Mouse (Mus musculus): ENCODE results near the gene Sox5. TPM values are rescaled to one million over a fixed set of nuclear protein-coding genes. Genes with fewer than 3 reads are reported as not detected.

Gene Sox5
- polyA plus RNA-seq, 1 experiment from 2014 or later: 3.3 TPM

GRCm38 (mm10) chr6:143854031-143854430, 927.7 kb downstream of the Sox5 start:
- ATAC-seq: no peak
- no peak overlapping the region for H3K9ac ChIP-seq (ENCODE audit: low read depth, low read length)
- no peaks in the 10 kb centered on the region for H3K27me3 ChIP-seq (replicated peaks; ENCODE audit: control insufficient read depth, insufficient read depth, low read length)
- H3K9me3 ChIP-seq (ENCODE audit: control insufficient read depth): no peaks in the 10 kb centered on the region
- 74% methylated on average over 3 of the region's 3 CpGs for WGBS
- H3K27ac ChIP-seq (ENCODE audit: low read depth, low read length): no peak overlapping the region
- TF ChIP-seq CTCF (IDR thresholded peaks at IDR 0.05; ENCODE audit: low read depth): no peak
- H3K4me3 ChIP-seq (ENCODE audit: low read depth, low read length): no peak overlapping the region
- H3K4me1 ChIP-seq (replicated peaks; ENCODE audit: control insufficient read depth, insufficient read depth, low read length): no peaks in the 10 kb centered on the region
- no peak overlapping the region for H3K4me2 ChIP-seq (replicated peaks; ENCODE audit: low read depth)
- no peaks in the 10 kb centered on the region for H3K36me3 ChIP-seq (ENCODE audit: control insufficient read depth, insufficient read depth)

- H3K27ac ChIP-seq (ENCODE audit: low read depth, low read length): no peak overlapping the region
- no peak overlapping the region for H3K9ac ChIP-seq (ENCODE audit: low read depth, low read length)
- H3K36me3 ChIP-seq (ENCODE audit: control insufficient read depth, insufficient read depth): no peaks in the 10 kb centered on the region
- H3K27me3 ChIP-seq (replicated peaks; ENCODE audit: control insufficient read depth, insufficient read depth, low read length): no peaks in the 10 kb centered on the region
- no peak overlapping the region for H3K4me3 ChIP-seq (ENCODE audit: low read depth, low read length)
- no peak for TF ChIP-seq CTCF (IDR thresholded peaks at IDR 0.05; ENCODE audit: low read depth)
- no peaks in the 10 kb centered on the region for H3K4me1 ChIP-seq (replicated peaks; ENCODE audit: control insufficient read depth, insufficient read depth, low read length)
- H3K4me2 ChIP-seq (replicated peaks; ENCODE audit: low read depth): no peak overlapping the region
- no peak for ATAC-seq
- H3K9me3 ChIP-seq (ENCODE audit: control insufficient read depth): no peaks in the 10 kb centered on the region
These were observed 936.0 kb downstream of the Sox5 start for GRCm38 (mm10) chr6:143845761-143846160.

GRCm38 (mm10) chr6:143844701-143844970, 937.1 kb downstream of the Sox5 start:
- no peaks in the 10 kb centered on the region for H3K9me3 ChIP-seq (ENCODE audit: control insufficient read depth)
- H3K27ac ChIP-seq (ENCODE audit: low read depth, low read length): no peak overlapping the region
- no peak overlapping the region for H3K4me2 ChIP-seq (replicated peaks; ENCODE audit: low read depth)
- no peak overlapping the region for H3K9ac ChIP-seq (ENCODE audit: low read depth, low read length)
- H3K4me1 ChIP-seq (replicated peaks; ENCODE audit: control insufficient read depth, insufficient read depth, low read length): no peaks in the 10 kb centered on the region
- 90% methylated on average over 3 of the region's 3 CpGs for WGBS
- H3K27me3 ChIP-seq (replicated peaks; ENCODE audit: control insufficient read depth, insufficient read depth, low read length): no peaks in the 10 kb centered on the region
- no peak overlapping the region for H3K4me3 ChIP-seq (ENCODE audit: low read depth, low read length)
- no peak for ATAC-seq
- TF ChIP-seq CTCF (IDR thresholded peaks at IDR 0.05; ENCODE audit: low read depth): no peak
- H3K36me3 ChIP-seq (ENCODE audit: control insufficient read depth, insufficient read depth): no peaks in the 10 kb centered on the region

- WGBS: 85% methylated on average over 10 of the region's 10 CpGs
These were observed 937.7 kb downstream of the Sox5 start for GRCm38 (mm10) chr6:143843933-143844700.

GRCm38 (mm10) chr6:143841954-143842353, 939.8 kb downstream of the Sox5 start:
- Histone ChIP-seq H3K36me3 (ENCODE audit: control insufficient read depth, insufficient read depth) (no peaks in the 10 kb centered on the region), H3K27ac (ENCODE audit: low read depth, low read length) (no peak overlapping the region), H3K9ac (ENCODE audit: low read depth, low read length) (no peak overlapping the region), H3K9me3 (ENCODE audit: control insufficient read depth) (no peaks in the 10 kb centered on the region), H3K4me1 (replicated peaks; ENCODE audit: control insufficient read depth, insufficient read depth, low read length) (no peaks in the 10 kb centered on the region), H3K4me2 (replicated peaks; ENCODE audit: low read depth) (no peak overlapping the region), H3K27me3 (replicated peaks; ENCODE audit: control insufficient read depth, insufficient read depth, low read length) (no peaks in the 10 kb centered on the region), H3K4me3 (ENCODE audit: low read depth, low read length) (no peak overlapping the region)
- no peak for TF ChIP-seq CTCF (IDR thresholded peaks at IDR 0.05; ENCODE audit: low read depth)
- no peak for ATAC-seq
- WGBS: 88% methylated on average over 7 of the region's 7 CpGs

More at GRCm38 (mm10) chr6:143843933-143844700, 937.7 kb downstream of the Sox5 start:
- no peak overlapping the region for H3K4me2 ChIP-seq (replicated peaks; ENCODE audit: low read depth)
- no peak for ATAC-seq
- no peak overlapping the region for H3K4me3 ChIP-seq (ENCODE audit: low read depth, low read length)
- no peak for TF ChIP-seq CTCF (IDR thresholded peaks at IDR 0.05; ENCODE audit: low read depth)
- H3K9me3 ChIP-seq (ENCODE audit: control insufficient read depth): no peaks in the 10 kb centered on the region
- H3K27ac ChIP-seq (ENCODE audit: low read depth, low read length): no peak overlapping the region
- H3K9ac ChIP-seq (ENCODE audit: low read depth, low read length): no peak overlapping the region
- H3K36me3 ChIP-seq (ENCODE audit: control insufficient read depth, insufficient read depth): no peaks in the 10 kb centered on the region
- no peaks in the 10 kb centered on the region for H3K4me1 ChIP-seq (replicated peaks; ENCODE audit: control insufficient read depth, insufficient read depth, low read length)
- no peaks in the 10 kb centered on the region for H3K27me3 ChIP-seq (replicated peaks; ENCODE audit: control insufficient read depth, insufficient read depth, low read length)

- H3K36me3 ChIP-seq (ENCODE audit: control insufficient read depth, insufficient read depth): no peaks in the 10 kb centered on the region
- no peak for ATAC-seq
- TF ChIP-seq CTCF (IDR thresholded peaks at IDR 0.05; ENCODE audit: low read depth): no peak
- 84% methylated on average over 15 of the region's 15 CpGs for WGBS
- H3K4me1 ChIP-seq (replicated peaks; ENCODE audit: control insufficient read depth, insufficient read depth, low read length): no peaks in the 10 kb centered on the region
- H3K4me3 ChIP-seq (ENCODE audit: low read depth, low read length): no peak overlapping the region
- H3K9me3 ChIP-seq (ENCODE audit: control insufficient read depth): no peaks in the 10 kb centered on the region
- no peaks in the 10 kb centered on the region for H3K27me3 ChIP-seq (replicated peaks; ENCODE audit: control insufficient read depth, insufficient read depth, low read length)
- H3K4me2 ChIP-seq (replicated peaks; ENCODE audit: low read depth): no peak overlapping the region
- H3K9ac ChIP-seq (ENCODE audit: low read depth, low read length): no peak overlapping the region
- H3K27ac ChIP-seq (ENCODE audit: low read depth, low read length): no peak overlapping the region
These were observed 940.6 kb downstream of the Sox5 start for GRCm38 (mm10) chr6:143841109-143841638.

Measured in intestine, postnatal 0 days (tissue).